Mouse (Mus musculus): ENCODE results near the gene Mvb12b.
A peak's percentile ranks its signal among the peaks of the same experiment; 100 is the strongest.
"Not testable (repeated sequence)": the region's sequence is repeated elsewhere in the genome, so short reads cannot be mapped to it uniquely, and the experiment has no call there.

Mvb12b gene

DNA sequence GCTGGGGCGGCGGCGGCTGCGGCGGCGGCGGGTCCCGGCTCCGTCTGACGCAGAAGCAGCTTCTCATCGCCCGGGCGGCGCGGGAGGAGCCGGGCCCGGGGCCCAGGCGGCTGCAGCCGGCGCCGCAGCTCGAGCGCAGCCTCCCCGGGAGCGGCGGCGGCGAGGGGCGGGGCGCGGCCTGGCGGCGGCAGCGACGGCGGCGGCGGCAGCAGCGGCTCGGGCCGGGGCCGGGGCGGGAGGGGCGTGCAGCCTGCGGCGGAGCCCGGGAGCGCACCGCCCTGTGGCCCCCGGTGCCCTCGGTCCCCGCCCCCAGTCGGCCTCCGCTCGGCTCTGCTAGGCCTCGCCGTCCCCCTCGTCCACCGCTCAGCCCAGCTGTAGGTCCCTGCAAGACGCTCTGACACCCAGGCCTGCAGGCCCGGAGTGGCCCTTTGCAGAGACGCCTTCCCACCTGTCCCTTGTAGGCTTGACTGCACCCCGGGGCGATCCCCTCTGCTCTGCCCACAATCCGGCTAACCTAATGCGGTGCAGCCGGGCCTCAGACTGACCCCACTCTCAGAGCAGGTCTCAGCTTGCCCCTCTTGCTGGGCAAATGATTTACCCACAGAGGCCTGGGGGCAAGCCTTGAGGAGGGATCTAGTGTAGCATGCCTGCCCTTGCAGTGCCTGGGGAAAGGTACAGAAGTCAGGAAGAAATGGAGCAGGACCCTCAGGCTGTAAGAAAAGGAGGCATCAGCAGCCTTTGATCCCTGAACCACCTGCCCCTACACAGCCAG lies at the start of gene Mvb12b:
Gene Mvb12b, minus strand, starts transcription at position 619 of the 772 bp plus-strand sequence.
- no peak for DNase-seq (ENCODE audit: extremely low spot score, low read depth, low spot score)

DNA sequence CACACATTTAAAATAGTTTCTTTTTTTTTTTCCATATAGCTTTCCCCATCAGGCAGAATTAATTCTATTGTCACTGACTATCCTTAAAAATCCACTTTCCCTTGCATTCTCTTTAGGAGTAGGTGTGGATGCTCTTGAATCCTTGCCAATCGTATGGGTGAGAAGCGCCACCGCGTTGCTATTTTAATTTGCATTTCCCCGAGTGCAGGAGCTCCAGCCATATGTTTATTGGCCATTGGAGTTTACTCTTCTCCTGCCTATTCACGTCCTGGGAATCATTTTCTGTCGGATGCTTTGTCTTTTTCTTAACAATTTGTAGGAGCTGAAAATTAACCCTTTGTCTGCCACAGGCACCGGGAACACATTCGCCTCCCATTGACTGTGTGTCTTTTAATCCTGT lies 48.0 kb upstream of the Mvb12b start:
- DNase-seq (ENCODE audit: extremely low spot score, low read depth, low spot score): no peak

DNA sequence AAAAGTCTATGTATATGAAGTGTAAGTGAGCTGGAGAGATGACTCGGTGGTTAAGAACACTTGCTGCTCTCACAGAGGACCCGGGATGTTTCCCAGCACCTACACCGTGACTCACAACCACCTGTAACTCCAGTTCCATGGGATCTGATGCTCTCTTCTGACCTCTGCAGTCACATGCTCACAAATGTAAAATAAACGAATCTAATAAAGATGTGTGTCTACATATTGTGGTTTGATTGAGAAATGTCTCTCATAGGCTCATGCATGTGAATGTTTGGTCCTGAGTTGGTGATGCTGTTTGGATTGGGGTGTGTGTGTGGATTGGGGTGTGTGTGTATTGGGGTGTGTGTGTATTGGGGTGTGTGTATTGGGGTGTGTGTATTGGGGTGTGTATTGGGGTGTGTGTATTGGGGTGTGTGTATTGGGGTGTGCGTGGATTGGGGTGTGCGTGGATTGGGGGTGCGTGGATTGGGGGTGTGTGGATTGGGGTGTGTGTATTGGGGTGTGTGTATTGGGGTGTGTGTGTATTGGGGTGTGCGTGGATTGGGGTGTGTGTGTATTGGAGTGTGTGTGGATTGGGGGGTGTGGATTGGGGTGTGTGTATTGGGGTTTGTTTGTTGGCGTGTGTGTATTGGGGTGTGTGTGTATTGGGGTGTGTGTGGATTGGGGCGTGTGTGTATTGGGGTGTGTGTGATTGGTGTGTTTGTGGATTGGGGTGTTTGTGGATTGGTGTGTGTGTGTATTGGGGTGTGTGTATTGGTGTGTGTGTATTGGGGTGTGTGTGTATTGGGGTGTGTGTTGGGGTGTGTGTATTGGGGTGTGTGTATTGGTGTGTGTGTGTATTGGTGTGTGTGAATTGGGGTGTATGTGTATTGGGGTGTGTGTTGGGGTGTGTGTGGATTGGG lies 46.1 kb upstream of the Mvb12b start:
- DNase-seq (ENCODE audit: extremely low spot score, low read depth, low spot score): no peak

DNA sequence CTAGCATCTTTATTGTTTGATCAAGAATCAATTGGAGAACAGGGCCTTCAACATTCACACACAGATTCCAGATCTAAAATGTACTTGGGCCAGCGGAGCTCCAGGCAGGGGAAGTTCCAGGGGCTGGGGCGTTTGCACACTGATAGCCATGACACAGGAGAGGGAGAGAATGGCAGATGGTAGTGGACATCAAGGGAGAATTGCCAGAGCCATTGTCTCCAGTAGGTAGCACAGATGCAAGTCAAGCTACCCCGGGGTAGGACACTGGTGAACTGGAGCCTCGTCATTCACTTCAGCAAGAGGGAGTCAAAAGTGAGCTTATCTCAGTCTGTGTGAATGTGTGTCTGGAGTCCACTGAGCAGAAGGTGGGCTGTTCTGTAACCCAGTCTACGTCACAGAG lies 43.4 kb upstream of the Mvb12b start:
- DNase-seq (ENCODE audit: extremely low spot score, low read depth, low spot score): no peak

DNA sequence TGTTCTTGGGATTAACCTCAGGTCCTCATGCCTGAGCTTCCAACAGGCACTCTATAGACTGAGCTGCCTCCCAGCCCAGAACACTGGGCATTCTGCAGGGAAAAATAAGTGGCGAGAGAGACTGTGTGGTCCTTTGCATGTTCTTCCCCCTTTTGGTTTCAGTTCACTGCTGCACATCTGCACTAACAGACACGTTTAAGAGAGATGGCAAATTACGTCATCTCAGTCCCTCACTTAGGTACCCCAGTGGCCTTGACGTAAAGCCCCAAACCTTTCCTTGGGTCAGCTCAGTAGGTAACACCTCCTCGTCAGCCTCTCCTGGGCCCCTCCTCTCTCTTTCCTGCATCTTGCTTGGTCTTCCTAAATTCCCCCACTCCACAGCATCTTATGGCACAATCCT lies 37.5 kb upstream of the Mvb12b start:
- DNase-seq (ENCODE audit: extremely low spot score, low read depth, low spot score): no peak

DNA sequence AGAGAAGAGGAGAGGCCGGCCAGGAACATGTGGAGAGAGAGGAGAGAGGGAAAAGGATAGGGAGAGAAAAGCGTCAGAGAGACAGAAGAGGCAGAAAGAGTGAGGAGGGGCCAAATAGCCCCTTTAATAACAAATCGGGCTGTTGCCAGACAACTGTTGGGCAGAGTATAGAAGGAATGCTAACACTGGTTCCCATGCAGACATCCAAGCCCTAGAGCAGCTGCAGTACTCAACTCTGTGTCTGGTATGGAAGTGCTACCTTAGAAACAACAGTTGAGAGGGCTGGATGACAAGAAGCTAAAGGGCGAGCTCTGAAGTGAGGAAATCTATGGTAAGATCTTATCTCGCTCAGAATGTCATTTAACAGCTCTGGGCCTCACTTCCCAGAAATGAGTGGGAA lies 35.7 kb upstream of the Mvb12b start:
- no peak for DNase-seq (ENCODE audit: extremely low spot score, low read depth, low spot score)

DNA sequence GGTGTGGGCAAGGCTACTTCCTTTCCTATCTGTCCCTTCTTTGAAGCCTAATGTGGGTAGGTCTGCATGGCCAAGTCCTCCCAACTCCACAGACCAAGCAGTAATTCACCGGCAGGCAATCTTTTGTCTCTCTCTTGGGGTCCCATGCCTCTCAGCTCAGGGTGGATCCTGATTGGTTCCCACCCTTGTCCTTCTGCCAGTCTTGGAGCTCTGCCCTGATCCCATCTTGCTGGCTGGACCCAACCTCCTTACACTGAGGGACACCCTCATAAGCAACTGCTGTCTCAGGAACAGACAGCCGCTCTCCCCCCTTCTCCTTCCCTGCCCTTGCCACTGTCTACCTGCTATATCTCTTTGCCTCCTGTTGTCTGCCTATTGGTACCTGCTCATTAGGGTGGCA lies 34.7 kb upstream of the Mvb12b start:
- DNase-seq (ENCODE audit: extremely low spot score, low read depth, low spot score): no peak

DNA sequence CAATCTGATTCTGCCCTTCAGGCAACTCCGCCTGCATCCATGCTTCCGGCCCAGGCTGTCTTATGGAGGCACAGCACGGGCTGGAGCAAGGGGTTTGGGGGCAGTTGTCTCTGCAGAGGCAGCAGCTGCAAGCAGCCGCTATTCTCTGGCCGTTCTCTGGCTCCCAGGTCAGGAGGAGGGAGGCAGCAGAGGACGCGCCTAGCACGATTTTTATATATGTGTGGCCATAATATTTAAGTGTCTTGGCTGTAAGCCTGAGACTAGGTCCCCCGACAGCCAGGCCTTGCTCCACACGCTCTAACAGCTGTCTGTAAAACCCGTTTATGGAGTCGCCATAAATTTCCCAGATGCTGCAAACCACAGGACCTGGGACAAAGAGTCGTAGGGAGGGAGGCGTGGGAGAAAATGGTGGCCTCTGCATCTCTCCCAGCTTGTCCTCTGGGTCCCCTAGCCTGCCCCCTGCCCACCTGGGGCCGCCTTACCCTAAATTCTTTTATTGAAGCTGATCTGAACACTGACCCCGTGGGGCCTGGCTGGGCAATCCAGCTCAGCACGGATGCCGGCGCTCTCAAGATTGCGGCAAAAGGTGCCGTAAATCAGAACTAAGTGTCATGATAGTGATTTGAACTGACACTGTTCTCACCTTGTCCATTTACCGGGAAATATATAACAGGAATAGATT lies 32.3 kb upstream of the Mvb12b start:
- DNase-seq (ENCODE audit: extremely low spot score, low read depth, low spot score): peak; percentile 58

DNA sequence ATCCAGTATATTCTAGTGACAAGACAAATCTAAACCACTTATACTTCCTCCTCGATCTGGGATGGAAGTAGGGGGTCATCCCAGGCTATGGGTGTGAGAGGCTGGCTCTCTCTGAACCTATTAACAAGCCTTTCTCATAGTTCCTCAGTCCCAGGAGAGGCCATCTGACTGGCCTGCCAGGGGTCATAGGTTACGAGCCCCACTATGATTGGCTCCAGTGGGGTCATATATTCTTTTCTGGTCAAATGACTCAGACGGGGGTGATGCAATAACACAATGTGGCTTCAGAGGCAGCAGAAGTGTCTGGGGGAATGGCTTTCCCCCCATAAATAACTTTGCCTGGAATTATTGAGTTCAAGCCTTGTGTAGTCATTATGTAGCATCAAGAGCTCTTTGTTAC lies 31.1 kb upstream of the Mvb12b start:
- DNase-seq (ENCODE audit: extremely low spot score, low read depth, low spot score): no peak

DNA sequence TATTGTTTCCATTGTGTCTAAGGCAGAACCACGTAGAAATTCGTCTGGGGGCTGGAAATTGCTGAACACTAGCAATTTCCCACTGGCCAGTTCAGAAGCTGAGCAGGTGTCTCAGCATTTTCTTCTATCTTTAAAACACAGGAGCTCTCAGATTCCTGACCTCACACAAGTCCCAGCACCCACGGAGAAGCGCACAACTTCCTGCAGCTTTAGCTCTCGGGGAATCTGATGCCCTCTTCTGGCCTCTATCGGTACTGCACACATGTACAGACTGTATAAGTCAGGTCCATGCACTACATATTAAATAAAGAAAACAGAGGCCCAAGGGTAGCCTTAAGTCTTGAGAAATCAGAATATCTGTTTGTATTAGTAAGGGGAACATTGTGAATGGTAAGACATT lies 30.6 kb upstream of the Mvb12b start:
- no peak for DNase-seq (ENCODE audit: extremely low spot score, low read depth, low spot score)

DNA sequence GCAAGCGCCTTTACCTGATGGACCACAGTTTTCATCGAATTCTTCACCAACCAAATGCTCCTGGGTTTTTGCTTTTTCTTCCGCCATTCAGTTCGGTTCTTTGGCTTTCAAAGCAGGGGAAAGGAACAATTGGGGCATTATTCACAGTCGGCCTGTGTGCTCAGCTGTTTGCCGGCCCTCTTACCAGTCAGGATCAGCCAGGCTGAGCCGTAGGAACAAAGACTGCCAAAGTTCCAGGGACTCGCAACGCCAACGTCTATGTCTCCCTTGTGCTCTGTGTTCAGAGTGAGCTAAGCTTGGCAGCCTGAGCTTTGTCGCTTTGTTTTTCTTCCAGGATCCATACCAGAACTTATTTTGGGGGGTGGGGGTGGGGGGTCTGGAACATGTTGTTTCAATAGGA lies 28.9 kb upstream of the Mvb12b start:
- DNase-seq (ENCODE audit: extremely low spot score, low read depth, low spot score): no peak

DNA sequence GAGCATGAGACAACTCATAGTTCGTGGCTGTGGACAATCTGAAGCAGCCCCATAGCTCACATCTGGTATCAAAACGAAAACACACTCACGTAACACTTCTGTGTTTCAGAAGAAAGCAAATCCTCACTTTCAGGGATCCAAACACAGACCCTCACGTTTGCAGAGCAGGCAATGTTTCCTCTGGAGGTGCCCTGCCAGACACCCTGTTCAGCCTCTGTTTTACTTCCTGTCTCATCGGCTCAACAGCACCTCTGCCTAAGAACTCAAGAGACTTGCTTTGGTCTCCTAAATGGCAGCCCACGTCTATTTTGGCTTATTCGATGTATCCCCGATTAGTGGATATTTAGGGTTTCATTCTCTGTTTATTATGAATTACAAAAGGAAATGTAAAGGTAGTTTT lies 27.3 kb upstream of the Mvb12b start:
- no peak for DNase-seq (ENCODE audit: extremely low spot score, low read depth, low spot score)

DNA sequence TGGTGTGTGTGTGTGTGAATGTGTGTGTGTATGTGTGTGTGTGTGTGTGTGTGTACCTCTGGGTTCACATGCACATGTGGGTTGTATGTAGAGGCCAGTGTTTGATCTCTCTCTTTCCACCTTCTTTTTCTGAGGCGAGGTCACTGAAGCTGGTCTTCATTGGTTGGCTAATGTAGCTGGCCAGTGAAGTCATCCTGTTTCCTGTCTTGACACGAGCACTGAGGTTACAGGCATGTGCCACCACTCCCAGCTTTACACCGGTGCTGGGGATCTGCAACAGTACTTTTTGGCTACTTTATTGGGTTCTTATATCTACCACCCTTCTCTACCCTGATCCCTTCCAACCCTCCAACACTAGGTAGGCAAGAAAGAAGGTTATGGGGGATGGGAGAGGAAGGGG lies 26.6 kb upstream of the Mvb12b start:
- no peak for DNase-seq (ENCODE audit: extremely low spot score, low read depth, low spot score)

DNA sequence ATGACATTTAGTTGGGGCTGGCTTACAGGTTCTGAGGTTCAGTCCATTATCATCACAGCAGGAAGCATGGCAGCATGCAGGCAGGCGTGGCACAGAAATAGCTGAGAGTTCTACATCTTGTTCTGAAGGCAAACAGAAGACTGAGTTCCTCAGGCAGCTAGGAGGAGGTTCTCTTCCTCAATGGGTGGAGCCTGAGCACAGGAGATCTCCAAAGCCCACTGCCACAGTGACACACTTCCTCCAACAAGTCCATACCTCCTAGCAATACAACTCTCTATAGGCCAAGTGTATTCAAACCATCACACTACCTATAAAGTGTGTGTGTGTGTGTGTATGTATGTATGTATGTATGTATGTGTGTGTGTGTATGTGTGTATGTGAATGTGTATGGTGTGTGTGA lies 25.9 kb upstream of the Mvb12b start:
- not testable (repeated sequence) for DNase-seq (ENCODE audit: extremely low spot score, low read depth, low spot score)

DNA sequence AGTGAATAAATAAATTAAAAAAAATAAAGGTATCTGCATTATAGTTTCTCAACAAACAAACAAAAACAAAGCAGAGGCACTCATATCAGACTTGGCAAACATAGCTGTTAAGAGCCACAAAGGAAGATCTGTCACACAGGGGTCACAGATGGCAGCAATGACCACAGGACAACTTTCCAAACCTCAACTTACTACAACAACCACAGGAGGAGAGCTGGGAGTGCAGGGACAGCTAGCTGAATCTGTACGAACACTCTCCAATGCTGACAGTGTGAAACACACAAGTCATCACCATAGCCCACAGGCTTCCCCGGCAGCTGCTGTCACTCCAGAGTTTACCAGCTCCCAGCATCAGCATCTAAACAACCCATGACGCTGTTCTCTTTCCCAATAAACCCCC lies 25.0 kb upstream of the Mvb12b start:
- DNase-seq (ENCODE audit: extremely low spot score, low read depth, low spot score): no peak

DNA sequence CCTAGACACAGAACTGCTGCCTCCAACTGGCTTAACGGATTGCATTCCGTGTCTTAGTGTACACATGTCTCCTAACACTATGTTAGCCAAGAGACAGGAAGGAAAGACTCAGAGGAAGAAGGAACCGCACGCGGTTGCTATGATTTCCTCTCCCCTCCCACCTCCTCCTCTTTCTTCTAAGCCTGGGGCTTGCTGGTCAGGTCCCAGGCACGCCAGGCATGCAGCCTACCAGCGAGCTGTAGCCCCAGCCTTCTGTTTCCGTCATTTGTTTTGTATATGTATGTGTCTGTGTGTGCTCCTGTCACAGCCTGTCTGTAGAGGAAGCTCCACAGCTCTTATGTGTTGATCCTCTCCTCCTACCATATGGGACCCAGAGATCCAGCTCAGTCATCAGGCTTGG lies 20.6 kb upstream of the Mvb12b start:
- no peak for DNase-seq (ENCODE audit: extremely low spot score, low read depth, low spot score)

DNA sequence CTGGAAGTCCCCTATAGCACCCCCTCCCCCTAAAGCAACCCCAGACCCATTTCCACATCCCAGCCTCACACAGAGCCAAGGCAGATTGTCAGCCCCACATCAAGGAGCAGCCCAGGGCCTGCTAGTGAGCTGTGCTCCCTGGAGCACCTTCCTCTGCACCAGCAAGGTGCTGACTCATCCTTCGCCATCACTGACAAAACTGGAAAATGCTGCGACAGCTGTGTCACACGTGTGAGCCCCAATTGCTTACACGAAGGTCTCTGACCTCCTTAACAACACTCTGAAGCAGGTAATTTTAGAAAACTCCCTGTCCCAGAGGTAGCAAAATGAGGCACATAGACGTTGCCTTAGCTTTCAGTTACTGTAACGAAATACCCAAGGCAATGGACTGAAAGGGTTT lies 19.4 kb upstream of the Mvb12b start:
- no peak for DNase-seq (ENCODE audit: extremely low spot score, low read depth, low spot score)

DNA sequence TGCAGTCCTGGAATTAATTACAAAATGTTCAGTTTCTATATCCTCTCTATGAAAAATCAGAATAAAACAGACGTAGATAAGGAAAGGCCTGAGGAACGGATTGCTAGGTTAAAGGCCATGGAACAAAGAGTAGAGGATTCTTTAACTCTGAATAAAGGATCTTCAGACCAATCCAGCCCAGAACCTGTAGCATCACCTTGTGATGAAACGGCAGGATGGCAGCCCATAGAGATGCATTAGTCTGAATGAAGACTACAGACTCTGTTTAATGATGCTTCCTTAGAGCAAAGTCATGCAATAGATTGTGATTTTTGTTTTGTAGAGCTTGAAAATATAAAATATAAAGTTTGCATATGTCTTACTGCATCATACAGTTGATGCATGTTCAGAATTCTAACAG lies 8.1 kb upstream of the Mvb12b start:
- no peak for DNase-seq (ENCODE audit: extremely low spot score, low read depth, low spot score)

DNA sequence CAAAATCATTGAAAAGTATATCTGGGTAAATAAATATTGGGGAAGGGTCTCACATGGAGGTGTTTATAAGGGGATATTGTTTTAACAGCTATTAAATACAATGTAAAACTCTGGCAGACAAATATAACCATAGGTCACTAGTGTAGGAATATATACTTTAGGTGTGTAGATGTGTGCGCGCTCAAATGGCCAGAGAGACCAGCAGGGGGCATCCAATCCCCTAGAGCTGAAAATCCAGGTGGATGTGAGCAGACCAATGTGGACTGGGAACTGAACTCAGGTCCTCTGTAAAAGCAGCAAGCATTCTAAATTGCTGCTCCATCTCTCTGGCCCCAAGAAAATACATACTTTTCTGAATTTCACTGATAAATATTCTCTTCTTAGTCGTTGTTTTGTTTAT lies 5.4 kb upstream of the Mvb12b start:
- no peak for DNase-seq (ENCODE audit: extremely low spot score, low read depth, low spot score)

DNA sequence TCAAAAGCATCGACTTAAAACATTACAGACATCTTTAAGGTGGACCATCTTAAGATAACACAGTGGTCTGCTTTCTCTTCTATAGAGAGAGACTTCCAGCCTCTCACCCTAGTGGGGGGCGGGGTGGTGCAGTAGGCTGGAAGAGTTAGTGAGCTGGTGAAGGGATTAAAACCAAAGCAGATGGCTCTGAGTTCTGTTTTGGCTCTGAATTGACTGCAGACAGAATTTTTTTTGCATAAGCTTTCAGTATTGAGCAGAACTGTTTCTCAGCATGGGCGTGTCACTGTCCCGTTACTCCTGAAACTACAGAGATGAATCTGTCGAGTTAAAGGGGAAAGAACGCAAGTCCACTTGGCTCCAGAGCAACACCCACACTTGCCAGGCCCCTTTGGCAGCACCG lies 4.6 kb upstream of the Mvb12b start:
- DNase-seq (ENCODE audit: extremely low spot score, low read depth, low spot score): no peak

DNA sequence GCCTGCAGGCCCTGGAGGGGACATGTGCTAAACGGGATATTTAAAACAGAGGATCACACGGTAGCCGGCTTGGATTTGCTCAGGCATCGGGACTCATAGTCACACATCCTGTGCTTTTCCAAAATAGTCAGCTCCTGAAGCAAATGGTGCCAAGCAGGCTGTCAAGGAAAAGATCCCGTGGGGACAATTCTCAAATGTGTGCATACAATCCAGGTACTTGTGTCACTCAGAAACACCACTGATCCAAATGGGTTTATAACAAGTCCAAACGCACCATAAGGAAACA lies 297 bp upstream of the Mvb12b start:
- DNase-seq (ENCODE audit: extremely low spot score, low read depth, low spot score): no peak

All from hindlimb bud, embryonic 11.5 days (tissue).